Mouse (Mus musculus): Measurements from ENCODE around the gene Cacnb2. TPM values are rescaled to one million over a fixed set of nuclear protein-coding genes. Genes with fewer than 3 reads are reported as not detected.

Gene Cacnb2
- total RNA-seq, 2 experiments from 2014 or later = 78.8 to 87.0 TPM

GRCm38 (mm10) chr2:14770635-14771034 is 167.7 kb downstream of the Cacnb2 start:
- no peak for DNase-seq (ENCODE audit: low spot score in 2 of 2)

GRCm38 (mm10) chr2:14774375-14774774 is 171.5 kb downstream of the Cacnb2 start:
- DNase-seq (ENCODE audit: low spot score in 2 of 2) = no peak

GRCm38 (mm10) chr2:14774857-14775495 is 172.1 kb downstream of the Cacnb2 start:
- DNase-seq (ENCODE audit: low spot score in 2 of 2) = no peak

- no peak for DNase-seq (ENCODE audit: low spot score in 2 of 2)
These were observed 185.1 kb downstream of the Cacnb2 start for GRCm38 (mm10) chr2:14787983-14788382.

DNA sequence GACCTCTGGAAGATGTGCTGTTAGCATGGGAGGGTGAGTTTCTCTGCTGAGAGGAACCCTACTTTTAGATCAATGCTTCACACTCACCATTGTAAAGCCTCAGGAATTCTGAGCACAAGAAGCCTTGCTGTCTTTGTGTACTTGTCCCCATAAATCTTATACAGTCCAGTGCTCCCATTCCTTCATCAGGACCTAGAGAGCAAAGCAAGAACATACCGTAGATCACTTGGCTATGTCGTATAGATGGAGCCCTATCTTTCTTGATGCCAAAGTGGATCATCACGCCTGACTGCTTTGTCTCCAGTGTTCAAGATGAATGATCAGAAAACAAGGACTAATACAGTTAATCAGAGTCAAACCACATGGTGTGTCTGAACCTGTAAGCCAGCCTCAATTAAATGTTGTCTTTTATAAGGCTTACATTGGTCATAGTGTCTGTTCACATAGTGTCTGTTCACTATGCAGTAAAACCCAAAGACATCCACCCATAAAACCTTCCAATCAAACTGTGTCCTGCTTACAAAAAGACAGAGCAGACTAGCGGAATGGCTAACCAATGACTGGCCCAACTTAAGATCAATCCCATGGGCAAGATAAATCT is 198.7 kb downstream of the Cacnb2 start:
- no peak for DNase-seq (ENCODE audit: low spot score in 2 of 2)

DNA sequence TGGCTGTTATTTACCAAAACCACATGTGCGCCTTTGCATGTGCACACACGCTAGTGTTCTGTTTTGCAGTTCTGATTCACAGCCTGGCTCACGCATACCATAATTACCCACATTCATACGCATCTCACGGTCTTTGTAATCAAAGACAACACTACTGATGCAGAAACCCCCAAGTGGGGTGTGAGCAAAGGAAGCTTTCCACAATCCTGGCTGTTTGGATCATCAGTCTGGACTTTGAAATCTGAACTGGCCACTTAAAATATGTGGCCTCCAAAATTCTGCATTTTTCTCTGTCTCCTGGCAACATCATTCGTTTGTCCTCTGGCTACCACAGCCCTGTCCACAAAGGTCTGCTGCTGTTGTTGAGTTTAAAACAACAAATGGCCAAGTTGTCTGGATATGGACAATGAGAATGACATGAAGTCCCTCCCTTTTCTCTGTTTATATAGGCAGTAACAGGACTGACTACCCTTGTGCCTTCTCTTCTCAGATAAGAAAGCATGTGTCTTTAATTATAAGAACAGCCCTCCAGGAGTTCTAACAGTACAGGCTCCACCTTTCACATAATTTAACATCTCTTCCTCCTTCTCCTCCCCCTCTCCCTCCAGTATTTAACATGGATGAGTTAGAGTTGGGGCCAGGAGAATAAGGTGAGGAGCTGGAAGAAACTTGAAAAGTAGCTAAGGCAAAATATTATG is 204.9 kb downstream of the Cacnb2 start:
- no peak for DNase-seq (ENCODE audit: low spot score in 2 of 2)

DNA sequence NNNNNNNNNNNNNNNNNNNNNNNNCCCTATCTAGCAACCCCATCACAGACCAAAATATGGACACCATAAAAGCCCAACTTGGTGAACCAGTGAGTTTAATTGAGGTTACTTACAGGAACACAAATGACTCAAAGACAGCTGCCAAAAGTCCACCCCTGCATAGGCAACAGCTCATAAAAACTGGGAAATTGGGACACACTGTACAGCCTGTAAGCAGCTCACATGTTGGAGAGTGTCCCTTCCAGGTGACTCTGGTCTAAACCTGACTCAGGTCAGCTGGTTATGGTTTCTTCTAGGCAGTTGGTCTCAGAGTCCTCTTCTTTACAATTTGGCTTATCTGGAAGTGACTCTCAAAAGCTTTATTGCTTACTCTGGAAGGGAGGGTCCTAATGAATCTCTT is 212.1 kb downstream of the Cacnb2 start:
- DNase-seq (ENCODE audit: low spot score in 2 of 2) = no peak

DNA sequence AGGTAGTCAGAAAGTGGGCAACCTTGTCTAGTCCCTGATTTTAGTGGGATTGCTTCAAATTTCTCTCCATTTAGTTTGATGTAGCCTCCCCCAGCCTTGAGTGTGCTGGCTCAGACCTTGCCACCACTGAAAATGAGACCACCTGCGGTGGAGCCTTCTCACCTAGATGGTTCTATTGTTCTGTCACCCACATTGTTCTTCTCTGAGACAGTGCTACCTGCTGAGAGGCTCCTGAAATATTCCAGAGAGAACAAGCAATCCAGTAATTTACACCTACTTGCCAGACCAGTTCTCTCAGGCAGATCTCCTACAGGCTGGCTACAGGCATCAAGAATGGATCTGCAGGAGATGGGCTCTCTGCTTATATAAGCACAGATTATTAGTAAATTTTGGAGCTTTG is 215.8 kb downstream of the Cacnb2 start:
- no peak for DNase-seq (ENCODE audit: low spot score in 2 of 2)

GRCm38 (mm10) chr2:14820946-14821345 is 218.1 kb downstream of the Cacnb2 start:
- no peak for DNase-seq (ENCODE audit: low spot score in 2 of 2)

DNA sequence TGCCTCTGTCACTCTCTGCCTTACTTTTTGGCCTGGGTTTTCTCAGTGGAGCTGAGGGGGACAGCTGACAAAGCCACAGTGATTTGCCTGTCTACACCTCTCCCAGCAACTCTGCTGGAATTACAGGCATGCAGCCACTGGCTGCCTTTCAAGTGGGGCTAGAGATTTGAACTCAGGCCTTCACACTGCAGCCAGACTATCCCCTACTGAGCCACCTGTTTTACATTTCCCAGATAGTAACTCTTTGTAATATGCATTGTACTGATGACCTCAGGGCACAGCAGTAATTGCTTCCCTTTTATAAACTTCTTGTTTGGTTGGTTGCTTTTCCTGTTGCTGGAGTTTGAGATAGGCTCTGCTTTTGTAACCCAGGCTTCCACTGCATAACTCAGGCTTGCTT is 220.2 kb downstream of the Cacnb2 start:
- DNase-seq (ENCODE audit: low spot score in 2 of 2) = no peak

DNA sequence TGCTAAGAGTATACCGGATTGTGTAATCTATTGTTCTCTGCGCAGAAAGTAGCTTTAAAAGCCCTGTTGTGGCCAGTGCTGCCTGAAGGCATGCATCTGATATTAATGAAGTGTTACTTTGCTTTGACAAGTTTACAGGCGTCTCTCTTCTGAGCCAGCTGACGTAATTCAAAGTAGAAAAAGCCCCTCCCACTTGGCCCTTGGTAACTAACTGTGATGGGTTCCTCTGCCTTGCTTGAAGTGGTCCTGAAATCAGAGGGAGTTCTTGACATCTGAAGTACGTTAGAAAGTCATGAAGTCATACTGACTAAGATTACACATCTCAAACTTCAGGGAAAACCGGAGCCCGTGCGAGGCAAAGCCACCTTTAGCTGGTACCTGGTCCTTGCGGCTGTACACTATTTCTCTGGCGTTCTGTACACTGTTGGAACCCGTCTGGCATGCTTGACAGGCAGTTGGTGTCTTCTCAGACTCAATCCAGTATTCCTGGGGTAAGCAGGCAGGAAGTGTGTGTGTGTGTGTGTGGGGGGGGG is 221.0 kb downstream of the Cacnb2 start:
- DNase-seq (ENCODE audit: low spot score in 2 of 2) = no peak

DNA sequence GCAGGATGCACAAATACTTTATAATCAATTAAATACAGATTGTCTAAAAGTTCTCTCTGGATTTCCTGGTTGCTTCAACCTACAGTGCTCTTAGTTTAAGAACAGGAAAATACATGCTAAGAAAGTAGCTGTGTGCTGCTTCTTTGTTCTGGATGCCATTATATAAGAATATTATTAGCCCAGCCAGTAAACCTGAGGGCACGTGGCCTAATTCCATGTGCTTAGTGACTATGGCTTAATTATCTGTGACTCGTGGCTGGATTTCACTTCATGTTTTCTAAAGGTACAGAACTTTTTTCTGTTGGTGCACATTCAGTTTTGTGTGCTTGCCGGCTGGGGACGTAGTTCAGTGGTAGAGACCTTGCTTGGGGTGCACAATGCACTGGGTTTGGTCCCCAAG is 222.3 kb downstream of the Cacnb2 start:
- DNase-seq (ENCODE audit: low spot score in 2 of 2) = no peak

DNA sequence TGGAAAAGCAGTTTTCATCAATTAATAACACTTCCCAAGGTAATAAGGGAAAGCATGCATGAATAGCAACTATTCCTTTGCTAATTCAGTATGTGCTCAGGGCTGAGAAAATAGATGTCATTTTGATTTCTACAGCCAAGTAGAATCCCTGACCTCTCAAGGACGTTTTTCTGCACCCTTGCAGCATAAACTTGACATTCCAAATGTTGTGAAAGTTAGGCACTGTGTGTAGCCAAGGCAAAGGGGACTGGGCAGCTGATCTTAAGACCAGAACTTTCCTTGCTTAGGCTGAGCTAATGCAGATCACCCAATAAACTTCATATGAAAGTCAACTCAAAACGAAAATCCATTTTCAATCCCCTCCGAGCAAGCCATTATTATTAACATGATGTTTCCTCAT is 226.6 kb downstream of the Cacnb2 start:
- DNase-seq (ENCODE audit: low spot score in 2 of 2) = no peak

- peak in 1 of 2 experiments; percentile 65 for DNase-seq (ENCODE audit: low spot score in 2 of 2)
These were observed 228.4 kb downstream of the Cacnb2 start for GRCm38 (mm10) chr2:14831308-14831707.

- DNase-seq (ENCODE audit: low spot score in 2 of 2) = no peak
These were observed 231.9 kb downstream of the Cacnb2 start for GRCm38 (mm10) chr2:14834700-14835317.

GRCm38 (mm10) chr2:14841272-14841671 is 238.4 kb downstream of the Cacnb2 start:
- no peak for DNase-seq (ENCODE audit: low spot score in 2 of 2)

DNA sequence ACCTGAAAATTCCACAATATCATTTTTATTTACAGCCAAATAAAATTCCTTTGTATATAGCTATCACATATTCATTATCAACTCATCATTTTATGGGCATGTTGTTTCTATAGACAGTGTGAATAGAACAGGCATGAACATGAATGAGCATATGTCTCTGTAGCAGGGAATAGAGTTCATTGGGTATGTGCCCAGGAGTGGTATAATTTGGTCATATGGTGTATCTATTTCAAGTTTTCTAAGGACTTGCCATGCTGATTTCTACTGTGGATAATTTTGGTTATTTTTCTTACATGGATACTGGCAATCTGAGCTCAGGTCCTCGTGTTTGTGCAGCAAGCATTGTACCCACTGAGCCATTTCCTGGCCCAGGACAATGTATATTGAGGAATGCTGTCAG is 243.8 kb downstream of the Cacnb2 start:
- DNase-seq (ENCODE audit: low spot score in 2 of 2) = peak in 1 of 2 experiments; percentile 22

DNA sequence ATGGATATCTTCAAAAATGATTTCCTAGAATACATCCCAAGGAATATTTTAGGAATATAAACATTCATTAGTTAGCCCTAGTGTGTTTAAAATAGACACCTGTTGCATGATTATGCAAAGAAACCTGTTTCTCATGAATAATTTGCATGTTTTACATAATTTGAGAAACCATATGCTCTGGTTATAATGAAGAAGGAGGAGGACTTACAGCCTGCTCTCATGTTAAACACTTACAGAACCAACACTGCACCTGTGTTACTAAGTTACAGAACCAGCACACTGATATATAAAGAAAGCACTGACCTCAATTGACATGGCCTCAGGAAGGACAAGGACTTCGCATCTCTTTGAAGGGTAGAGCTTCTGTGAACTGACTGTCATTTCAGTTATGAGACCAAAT is 244.3 kb downstream of the Cacnb2 start:
- DNase-seq (ENCODE audit: low spot score in 2 of 2) = no peak

GRCm38 (mm10) chr2:14850831-14851230 is 247.9 kb downstream of the Cacnb2 start:
- no peak for DNase-seq (ENCODE audit: low spot score in 2 of 2)

- DNase-seq (ENCODE audit: low spot score in 2 of 2) = no peak
These were observed 248.5 kb downstream of the Cacnb2 start for GRCm38 (mm10) chr2:14851383-14851782.

DNA sequence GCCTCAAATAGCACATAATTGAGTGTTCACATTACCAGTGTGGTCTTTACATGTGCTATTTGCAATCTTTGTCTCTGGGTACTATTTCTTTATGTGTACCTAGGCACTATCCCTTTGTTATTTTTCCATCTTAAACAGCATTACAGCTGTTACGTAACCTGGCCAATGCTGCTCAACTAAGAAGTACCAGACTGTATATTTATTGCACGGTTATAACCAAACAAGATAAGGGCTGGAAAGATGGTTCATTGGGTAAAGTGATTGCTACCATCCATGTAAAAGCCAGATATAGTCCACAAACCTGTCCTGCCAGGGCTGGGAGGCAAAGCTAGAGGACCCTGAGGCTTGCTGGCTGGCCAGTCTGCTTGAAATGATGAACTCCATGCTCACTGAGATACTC is 251.2 kb downstream of the Cacnb2 start:
- DNase-seq (ENCODE audit: low spot score in 2 of 2) = no peak

DNA sequence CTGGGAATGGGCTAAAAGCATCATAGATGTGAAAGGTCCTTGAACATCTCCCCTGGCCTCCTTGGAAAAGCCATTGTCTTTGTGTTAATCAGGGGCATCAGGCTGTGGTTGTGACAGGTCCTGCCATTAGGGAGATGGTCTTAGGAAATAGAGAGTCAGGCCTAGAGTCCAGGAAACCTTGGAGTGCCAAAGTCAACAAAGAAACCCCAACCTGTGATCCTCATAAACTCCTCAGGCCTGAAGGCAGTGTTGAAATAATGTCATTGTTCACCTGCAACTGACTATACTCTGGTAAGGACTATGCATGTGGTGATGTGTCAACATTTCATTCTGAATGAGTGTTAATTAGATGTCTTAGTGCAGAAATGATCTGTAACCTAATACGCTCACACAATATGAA is 255.4 kb downstream of the Cacnb2 start:
- no peak for DNase-seq (ENCODE audit: low spot score in 2 of 2)
